Mouse (Mus musculus): ENCODE measurements around the gene Plekha5. TPM values are rescaled to one million over a fixed set of nuclear protein-coding genes. Genes with fewer than 3 reads are reported as not detected.
A peak's percentile ranks its signal among the peaks of the same experiment; 100 is the strongest.

Plekha5 gene
- polyA plus RNA-seq, 1 experiment from 2014 or later = 50.7 TPM

DNA sequence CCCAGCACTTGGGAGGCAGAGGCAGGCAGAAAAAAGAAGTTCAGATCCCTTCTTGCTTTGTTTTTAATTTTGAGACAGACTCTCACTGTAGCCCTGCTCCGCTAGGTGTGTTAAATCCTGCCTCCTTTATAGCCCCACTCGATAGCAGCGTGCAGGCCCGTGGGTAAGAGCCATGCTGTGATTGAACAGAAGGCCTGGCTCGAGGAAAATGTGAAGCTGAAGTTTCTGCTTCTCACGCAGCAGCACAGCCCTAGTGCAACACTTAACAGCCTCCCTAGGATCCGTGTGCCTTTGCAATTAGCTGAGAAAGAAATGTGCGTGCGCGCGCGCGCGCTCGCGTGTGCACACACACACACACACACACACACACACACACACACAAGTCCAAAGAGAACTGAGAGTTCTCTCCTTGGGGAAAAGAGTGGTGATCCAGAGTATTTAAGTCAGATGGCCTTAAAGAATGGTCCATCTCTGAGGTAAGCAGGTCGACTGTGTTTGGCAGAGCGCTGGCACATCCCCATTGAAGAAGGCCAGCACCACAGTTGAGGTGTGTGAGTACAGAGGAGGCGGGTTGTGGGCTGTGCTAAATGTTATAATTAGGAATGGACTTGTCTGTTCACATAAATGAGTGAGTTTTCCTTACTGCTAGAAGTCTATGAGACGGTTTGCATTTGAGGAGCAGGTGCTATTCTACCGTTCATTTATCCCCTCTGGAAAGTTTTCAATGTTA, 24.3 kb downstream of the Plekha5 start:
- Histone ChIP-seq H3K4me1 (ENCODE audit: control insufficient read depth, insufficient read depth, low read length) (peaks cover 13% of the 10 kb centered on the region), H3K27ac (replicated peaks; ENCODE audit: low read depth, low read length) (no peak overlapping the region), H3K4me3 (replicated peaks; ENCODE audit: low read depth, low read length) (no peak overlapping the region), H3K4me2 (ENCODE audit: low read length) (no peak overlapping the region), H3K9me3 (ENCODE audit: control insufficient read depth, low read length) (no peaks in the 10 kb centered on the region), H3K36me3 (ENCODE audit: control insufficient read depth, insufficient read depth, low read length) (peaks cover 8% of the 10 kb centered on the region), H3K9ac (replicated peaks; ENCODE audit: low read length) (no peak overlapping the region), H3K27me3 (ENCODE audit: control insufficient read depth, insufficient read depth, low read length) (no peaks in the 10 kb centered on the region)
- DNase-seq = no peak
- 82% methylated on average over 21 of the region's 21 CpGs for WGBS
- ATAC-seq (ENCODE audit: low FRiP score, low TSS enrichment) = no peak

DNA sequence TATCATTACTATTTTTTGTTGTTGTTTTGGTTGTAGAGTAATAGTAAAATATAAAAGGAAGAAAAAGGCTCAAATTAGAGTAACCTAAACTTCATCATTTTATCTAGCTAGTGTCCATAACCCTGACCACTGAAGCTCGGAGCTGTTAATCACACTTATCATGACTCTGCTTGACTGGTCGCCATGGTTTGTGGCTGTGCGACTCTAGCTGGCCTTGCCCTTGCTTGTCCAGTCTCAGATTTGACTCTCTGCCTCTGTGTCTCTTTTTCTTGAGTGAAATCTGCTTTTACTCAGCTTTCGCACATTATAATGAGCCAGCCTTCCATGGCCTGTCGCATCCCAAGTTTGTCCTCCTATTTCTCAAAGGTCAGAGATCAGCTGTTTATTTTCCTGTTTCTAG, 26.8 kb downstream of the Plekha5 start:
- DNase-seq (no peak), ATAC-seq (ENCODE audit: low FRiP score, low TSS enrichment) (no peak)
- 90% methylated on average over 5 of the region's 5 CpGs for WGBS
- Histone ChIP-seq H3K27ac (replicated peaks; ENCODE audit: low read depth, low read length) (no peak overlapping the region), H3K9ac (replicated peaks; ENCODE audit: low read length) (no peak overlapping the region), H3K4me2 (ENCODE audit: low read length) (no peak overlapping the region), H3K27me3 (ENCODE audit: control insufficient read depth, insufficient read depth, low read length) (no peaks in the 10 kb centered on the region), H3K9me3 (ENCODE audit: control insufficient read depth, low read length) (no peaks in the 10 kb centered on the region), H3K36me3 (ENCODE audit: control insufficient read depth, insufficient read depth, low read length) (peaks cover 8% of the 10 kb centered on the region), H3K4me3 (replicated peaks; ENCODE audit: low read depth, low read length) (no peak overlapping the region), H3K4me1 (ENCODE audit: control insufficient read depth, insufficient read depth, low read length) (no peaks in the 10 kb centered on the region)

GRCm38 (mm10) chr6:140452736-140453135, 28.9 kb downstream of the Plekha5 start:
- no peak for DNase-seq

GRCm38 (mm10) chr6:140453454-140453853, 29.6 kb downstream of the Plekha5 start:
- H3K36me3 ChIP-seq (ENCODE audit: control insufficient read depth, insufficient read depth, low read length) = peaks cover 8% of the 10 kb centered on the region
- no peak overlapping the region for H3K4me3 ChIP-seq (replicated peaks; ENCODE audit: low read depth, low read length)
- ATAC-seq (ENCODE audit: low FRiP score, low TSS enrichment) = no peak
- H3K4me1 ChIP-seq (ENCODE audit: control insufficient read depth, insufficient read depth, low read length) = 0 out of 2 replicates have a peak, but pooled peaks cover 3% of the 10 kb centered on the region
- no peak for DNase-seq
- H3K27ac ChIP-seq (replicated peaks; ENCODE audit: low read depth, low read length) = no peak overlapping the region
- no peaks in the 10 kb centered on the region for H3K9me3 ChIP-seq (ENCODE audit: control insufficient read depth, low read length)
- no peak overlapping the region for H3K9ac ChIP-seq (replicated peaks; ENCODE audit: low read length)
- no peak overlapping the region for H3K4me2 ChIP-seq (ENCODE audit: low read length)
- no peaks in the 10 kb centered on the region for H3K27me3 ChIP-seq (ENCODE audit: control insufficient read depth, insufficient read depth, low read length)
- WGBS = 94% methylated on average over 5 of the region's 5 CpGs

More at GRCm38 (mm10) chr6:140452736-140453135, 28.9 kb downstream of the Plekha5 start:
- Histone ChIP-seq H3K9me3 (ENCODE audit: control insufficient read depth, low read length) (no peaks in the 10 kb centered on the region), H3K4me2 (ENCODE audit: low read length) (no peak overlapping the region), H3K27me3 (ENCODE audit: control insufficient read depth, insufficient read depth, low read length) (no peaks in the 10 kb centered on the region), H3K36me3 (ENCODE audit: control insufficient read depth, insufficient read depth, low read length) (peaks cover 8% of the 10 kb centered on the region), H3K4me1 (ENCODE audit: control insufficient read depth, insufficient read depth, low read length) (0 out of 2 replicates have a peak, but pooled peaks cover 3% of the 10 kb centered on the region), H3K27ac (replicated peaks; ENCODE audit: low read depth, low read length) (no peak overlapping the region), H3K9ac (replicated peaks; ENCODE audit: low read length) (no peak overlapping the region), H3K4me3 (replicated peaks; ENCODE audit: low read depth, low read length) (no peak overlapping the region)
- WGBS = 97% methylated on average over 8 of the region's 8 CpGs
- no peak for ATAC-seq (ENCODE audit: low FRiP score, low TSS enrichment)

DNA sequence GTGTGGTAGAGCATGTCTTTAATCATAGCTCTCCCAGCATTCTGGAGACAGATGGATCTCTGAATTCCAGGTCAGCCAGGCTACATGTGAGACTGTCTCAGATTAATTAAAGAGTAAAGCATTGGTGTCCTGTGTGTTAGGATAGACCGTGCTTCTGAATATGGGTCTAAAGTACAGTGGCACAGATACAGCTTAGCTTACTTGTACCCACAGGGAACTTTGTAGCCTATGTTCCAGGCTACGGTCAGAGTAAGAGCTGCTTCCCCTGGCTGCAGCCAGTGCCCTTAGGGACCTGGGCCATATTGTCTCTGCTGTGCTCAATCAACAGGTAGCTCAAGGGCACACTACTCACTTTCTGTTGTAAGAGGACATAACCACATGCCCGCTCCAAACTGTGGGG, 30.5 kb downstream of the Plekha5 start:
- ATAC-seq (ENCODE audit: low FRiP score, low TSS enrichment) = no peak

GRCm38 (mm10) chr6:140455851-140456250, 32.0 kb downstream of the Plekha5 start:
- ATAC-seq (ENCODE audit: low FRiP score, low TSS enrichment) = no peak
- 0 out of 2 replicates have a peak, but pooled peaks cover 3% of the 10 kb centered on the region for H3K4me1 ChIP-seq (ENCODE audit: control insufficient read depth, insufficient read depth, low read length)
- no peak overlapping the region for H3K4me2 ChIP-seq (ENCODE audit: low read length)
- peaks cover 8% of the 10 kb centered on the region for H3K36me3 ChIP-seq (ENCODE audit: control insufficient read depth, insufficient read depth, low read length)
- no peaks in the 10 kb centered on the region for H3K27me3 ChIP-seq (ENCODE audit: control insufficient read depth, insufficient read depth, low read length)
- H3K9me3 ChIP-seq (ENCODE audit: control insufficient read depth, low read length) = no peaks in the 10 kb centered on the region
- H3K27ac ChIP-seq (replicated peaks; ENCODE audit: low read depth, low read length) = no peak overlapping the region
- H3K9ac ChIP-seq (replicated peaks; ENCODE audit: low read length) = no peak overlapping the region
- no peak overlapping the region for H3K4me3 ChIP-seq (replicated peaks; ENCODE audit: low read depth, low read length)
- DNase-seq = peak; percentile 37
- 62% methylated on average over 3 of the region's 3 CpGs for WGBS

More for the DNA sequence above, 30.5 kb downstream of the Plekha5 start:
- 96% methylated on average over 3 of the region's 3 CpGs for WGBS
- peaks cover 8% of the 10 kb centered on the region for H3K36me3 ChIP-seq (ENCODE audit: control insufficient read depth, insufficient read depth, low read length)
- no peak overlapping the region for H3K27ac ChIP-seq (replicated peaks; ENCODE audit: low read depth, low read length)
- no peak for DNase-seq
- 0 out of 2 replicates have a peak, but pooled peaks cover 3% of the 10 kb centered on the region for H3K4me1 ChIP-seq (ENCODE audit: control insufficient read depth, insufficient read depth, low read length)
- no peaks in the 10 kb centered on the region for H3K27me3 ChIP-seq (ENCODE audit: control insufficient read depth, insufficient read depth, low read length)
- H3K4me2 ChIP-seq (ENCODE audit: low read length) = no peak overlapping the region
- no peak overlapping the region for H3K4me3 ChIP-seq (replicated peaks; ENCODE audit: low read depth, low read length)
- no peaks in the 10 kb centered on the region for H3K9me3 ChIP-seq (ENCODE audit: control insufficient read depth, low read length)
- H3K9ac ChIP-seq (replicated peaks; ENCODE audit: low read length) = no peak overlapping the region

- H3K36me3 ChIP-seq (ENCODE audit: control insufficient read depth, insufficient read depth, low read length) = peaks cover 8% of the 10 kb centered on the region
- H3K9ac ChIP-seq (replicated peaks; ENCODE audit: low read length) = no peak overlapping the region
- 0 out of 2 replicates have a peak, but pooled peaks cover 3% of the 10 kb centered on the region for H3K4me1 ChIP-seq (ENCODE audit: control insufficient read depth, insufficient read depth, low read length)
- DNase-seq = no peak
- no peaks in the 10 kb centered on the region for H3K27me3 ChIP-seq (ENCODE audit: control insufficient read depth, insufficient read depth, low read length)
- H3K4me3 ChIP-seq (replicated peaks; ENCODE audit: low read depth, low read length) = no peak overlapping the region
- H3K9me3 ChIP-seq (ENCODE audit: control insufficient read depth, low read length) = no peaks in the 10 kb centered on the region
- H3K4me2 ChIP-seq (ENCODE audit: low read length) = no peak overlapping the region
- ATAC-seq (ENCODE audit: low FRiP score, low TSS enrichment) = no peak; the same call in 1 of the 2 replicates
- H3K27ac ChIP-seq (replicated peaks; ENCODE audit: low read depth, low read length) = no peak overlapping the region
- WGBS = 86% methylated on average over 15 of the region's 15 CpGs
Observed at GRCm38 (mm10) chr6:140456393-140457163, 32.7 kb downstream of the Plekha5 start.

DNA sequence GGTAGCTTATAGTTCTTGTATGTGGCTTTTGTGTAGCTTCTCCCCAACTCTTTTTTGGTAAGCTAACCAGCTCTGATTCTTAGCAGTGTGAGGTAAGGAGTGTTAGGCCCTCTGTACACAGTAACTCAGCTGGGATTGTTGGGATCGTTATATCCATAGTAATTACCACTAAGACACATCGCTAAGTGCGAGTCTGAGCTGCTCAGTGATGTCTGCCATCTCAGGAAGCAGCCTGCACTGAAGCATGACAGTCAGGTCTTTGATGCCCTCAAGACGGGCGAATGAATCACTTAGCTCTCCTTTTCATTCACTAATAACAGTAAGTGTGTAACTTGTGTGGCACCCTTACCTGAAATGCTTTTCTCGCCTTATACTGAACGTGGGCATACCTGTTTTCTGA, 36.5 kb downstream of the Plekha5 start:
- no peak overlapping the region for H3K4me3 ChIP-seq (replicated peaks; ENCODE audit: low read depth, low read length)
- H3K4me1 ChIP-seq (ENCODE audit: control insufficient read depth, insufficient read depth, low read length) = 0 out of 2 replicates have a peak, but pooled peaks cover 3% of the 10 kb centered on the region
- WGBS = 58% methylated on average over 7 of the region's 7 CpGs
- ATAC-seq (ENCODE audit: low FRiP score, low TSS enrichment) (no peak; the same call in 1 of the 2 replicates), DNase-seq (no peak)
- no peaks in the 10 kb centered on the region for H3K27me3 ChIP-seq (ENCODE audit: control insufficient read depth, insufficient read depth, low read length)
- H3K4me2 ChIP-seq (ENCODE audit: low read length) = no peak overlapping the region
- H3K36me3 ChIP-seq (ENCODE audit: control insufficient read depth, insufficient read depth, low read length) = no peaks in the 10 kb centered on the region
- no peaks in the 10 kb centered on the region for H3K9me3 ChIP-seq (ENCODE audit: control insufficient read depth, low read length)
- no peak overlapping the region for H3K9ac ChIP-seq (replicated peaks; ENCODE audit: low read length)
- no peak overlapping the region for H3K27ac ChIP-seq (replicated peaks; ENCODE audit: low read depth, low read length)
